Mouse (Mus musculus) heart, embryonic 13.5 days (tissue): ENCODE measurements at regions not wholly inside any gene's neighbourhood (a gene's known extent, or its start where the extent isn't known, plus 50 kb on each side); places are given as distances from the start of the nearest gene placed in this dataset.

ENCODE experiments used
- ATAC-seq: fragments of 200-750 bp; cut with Nextera tagmentation; 2 replicates; pipeline ENCODE4 v1.8.0; 2017; ENCODE audit warnings: moderate TSS enrichment; ENCODE audit not compliant: insufficient number of reproducible peaks, low FRiP score, low TSS enrichment; ENCODE audit errors: extremely low read depth
- H3K27ac ChIP-seq: fragments of 300-500 bp; sonication (generic); replicated peaks from 2 replicates; pipeline ENCODE4 v1.5.1; 2015; ENCODE audit warnings: moderate library complexity, mild to moderate bottlenecking, inconsistent platforms
- H3K27me3 ChIP-seq: fragments of 300-500 bp; sonication (generic); replicated peaks from 2 replicates; pipeline ENCODE4 v1.6.1; 2015; ENCODE audit warnings: mild to moderate bottlenecking, inconsistent platforms
- H3K36me3 ChIP-seq: fragments of 300-500 bp; sonication (generic); 2 replicates; pipeline ENCODE4 v1.6.1; 2015; ENCODE audit warnings: mild to moderate bottlenecking, inconsistent platforms
- H3K4me1 ChIP-seq: fragments of 300-500 bp; sonication (generic); 2 replicates; pipeline ENCODE4 v1.6.1; 2015; ENCODE audit warnings: inconsistent platforms
- H3K4me2 ChIP-seq: fragments of 300-500 bp; sonication (generic); 2 replicates; pipeline ENCODE4 v1.6.1; 2015; ENCODE audit warnings: inconsistent platforms, mild to moderate bottlenecking, moderate library complexity
- H3K4me3 ChIP-seq: fragments of 300-500 bp; sonication (generic); 2 replicates; pipeline ENCODE4 v1.5.1; 2015; ENCODE audit warnings: moderate library complexity, mild to moderate bottlenecking, inconsistent platforms
- H3K9ac ChIP-seq: fragments of 300-500 bp; sonication (generic); 2 replicates; pipeline ENCODE4 v1.6.1; 2015; ENCODE audit warnings: inconsistent platforms, mild to moderate bottlenecking, moderate library complexity
- H3K9me3 ChIP-seq: fragments of 300-500 bp; sonication (generic); 2 replicates; pipeline ENCODE4 v1.6.1; 2016; ENCODE audit warnings: inconsistent platforms
- WGBS: fragments of 180-500 bp; shearing (Covaris S2); methylation state at CpG from one replicate; pipeline ENCODE4 v1.1.7; 2015; ENCODE audit warnings: mixed read lengths; 5-methylcytosine and 5-hydroxymethylcytosine counted together

GRCm38 (mm10) chr13:115575052-115575891 lies 473.5 kb upstream of the Itga1 start:
- H3K27ac ChIP-seq: no peak overlapping the region
- H3K36me3 ChIP-seq: no peaks in the 10 kb centered on the region
- H3K4me3 ChIP-seq: no peak overlapping the region
- H3K9me3 ChIP-seq: no peaks in the 10 kb centered on the region
- no peak overlapping the region for H3K9ac ChIP-seq
- ATAC-seq: no peak
- WGBS: 76% methylated on average over 6 of the region's 6 CpGs
- no peak overlapping the region for H3K4me2 ChIP-seq
- no peaks in the 10 kb centered on the region for H3K4me1 ChIP-seq
- H3K27me3 ChIP-seq: no peaks in the 10 kb centered on the region

DNA sequence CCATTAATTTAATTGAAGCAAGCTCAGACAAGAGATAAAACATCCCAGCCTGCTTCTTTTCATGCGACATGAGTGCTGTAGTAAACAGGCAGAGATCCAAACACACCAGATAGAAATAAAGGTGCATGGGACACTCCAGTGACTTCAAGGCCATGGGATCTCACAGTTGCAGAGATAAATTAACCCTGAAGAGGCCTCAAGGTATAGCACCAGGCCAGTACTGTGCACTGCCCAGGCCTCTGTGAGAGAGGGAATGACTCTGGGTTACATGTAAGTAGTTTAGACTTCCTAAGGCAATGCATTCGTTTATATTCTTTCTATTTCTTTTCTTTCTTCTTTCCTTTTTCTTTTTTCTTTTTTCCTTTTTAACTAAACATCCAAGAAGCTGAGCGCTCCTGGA lies 439.4 kb upstream of the Itga1 start:
- no peak overlapping the region for H3K4me2 ChIP-seq
- 71% methylated on average over 3 of the region's 3 CpGs for WGBS
- no peak for ATAC-seq

GRCm38 (mm10) chr13:115535900-115536299 lies 434.1 kb upstream of the Itga1 start:
- no peak overlapping the region for H3K4me3 ChIP-seq
- no peaks in the 10 kb centered on the region for H3K27me3 ChIP-seq
- no peaks in the 10 kb centered on the region for H3K9me3 ChIP-seq
- no peak overlapping the region for H3K9ac ChIP-seq
- no peak for ATAC-seq
- no peaks in the 10 kb centered on the region for H3K4me1 ChIP-seq
- no peak overlapping the region for H3K27ac ChIP-seq
- H3K36me3 ChIP-seq: no peaks in the 10 kb centered on the region
- 56% methylated on average over 3 of the region's 3 CpGs for WGBS
- H3K4me2 ChIP-seq: no peak overlapping the region

More for the DNA sequence above, 439.4 kb upstream of the Itga1 start:
- no peak overlapping the region for H3K9ac ChIP-seq
- H3K4me3 ChIP-seq: no peak overlapping the region
- no peaks in the 10 kb centered on the region for H3K36me3 ChIP-seq
- no peaks in the 10 kb centered on the region for H3K4me1 ChIP-seq
- no peaks in the 10 kb centered on the region for H3K9me3 ChIP-seq
- no peak overlapping the region for H3K27ac ChIP-seq
- H3K27me3 ChIP-seq: no peaks in the 10 kb centered on the region

DNA sequence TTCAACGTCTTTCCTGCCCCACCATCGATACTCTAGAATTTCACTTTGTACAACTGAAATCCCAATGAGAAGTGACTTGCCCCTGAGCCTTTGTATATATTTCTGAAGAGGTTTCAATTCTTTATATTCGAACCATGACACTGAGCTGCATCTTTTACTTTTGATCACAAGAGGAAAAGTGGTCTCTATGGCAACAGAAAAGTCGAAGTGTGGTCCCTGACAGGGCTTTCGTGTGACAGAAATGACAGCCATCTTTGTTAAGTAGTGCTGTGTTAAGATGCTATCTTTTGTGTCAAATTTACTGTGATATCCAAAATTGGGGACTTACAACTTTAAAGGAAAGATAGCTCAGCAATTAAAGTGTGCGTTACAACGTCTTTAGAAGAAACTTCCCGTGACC lies 412.1 kb upstream of the Itga1 start:
- H3K27me3 ChIP-seq: no peaks in the 10 kb centered on the region
- H3K36me3 ChIP-seq: no peaks in the 10 kb centered on the region
- no peaks in the 10 kb centered on the region for H3K4me1 ChIP-seq
- no peaks in the 10 kb centered on the region for H3K9me3 ChIP-seq
- 74% methylated on average over 8 of the region's 8 CpGs for WGBS
- no peak for ATAC-seq
- no peak overlapping the region for H3K4me3 ChIP-seq
- no peak overlapping the region for H3K27ac ChIP-seq
- H3K9ac ChIP-seq: no peak overlapping the region
- no peak overlapping the region for H3K4me2 ChIP-seq

DNA sequence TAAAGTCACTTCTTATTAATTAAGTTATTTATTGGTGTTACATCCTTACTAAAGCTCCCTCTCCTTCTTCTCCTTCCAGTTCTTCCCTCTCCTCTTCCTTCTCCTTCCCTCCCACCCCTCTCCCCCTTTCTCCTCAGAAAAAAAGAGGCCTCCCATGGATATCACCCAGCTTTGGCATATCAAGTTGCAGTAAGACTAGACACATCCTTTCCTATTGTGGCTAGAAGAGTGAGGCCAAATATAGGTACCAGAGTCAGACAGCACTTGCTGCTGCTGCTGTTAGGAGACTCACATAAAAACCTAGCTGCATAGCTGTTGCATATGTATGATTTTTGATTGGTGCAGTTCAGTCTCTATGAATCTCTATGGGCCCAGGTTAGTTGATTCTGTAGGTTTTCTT lies 410.4 kb upstream of the Itga1 start:
- Histone ChIP-seq H3K36me3 (no peaks in the 10 kb centered on the region), H3K4me2 (no peak overlapping the region), H3K27me3 (no peaks in the 10 kb centered on the region), H3K9ac (no peak overlapping the region), H3K27ac (no peak overlapping the region), H3K4me1 (no peaks in the 10 kb centered on the region), H3K4me3 (no peak overlapping the region), H3K9me3 (no peaks in the 10 kb centered on the region)
- no peak for ATAC-seq

DNA sequence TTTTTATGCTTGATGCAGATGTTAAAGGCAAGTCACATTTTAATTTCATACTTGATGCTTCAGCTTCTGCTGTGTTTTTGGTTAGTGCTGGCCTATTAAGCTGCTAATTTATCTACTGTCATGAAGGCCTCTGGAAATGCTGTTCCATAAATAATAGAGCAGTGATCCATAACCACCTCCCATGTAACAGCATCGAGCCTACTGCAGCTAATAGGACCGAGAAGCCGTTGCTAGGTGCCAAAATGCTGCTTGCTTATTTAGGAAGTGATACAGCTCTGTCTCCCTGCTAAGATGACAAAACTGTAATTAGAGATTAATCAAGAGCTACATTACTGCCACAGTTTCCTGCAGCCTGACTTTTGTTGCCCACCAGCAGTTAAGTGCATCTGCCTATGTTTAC lies 406.9 kb upstream of the Itga1 start:
- no peak overlapping the region for H3K4me3 ChIP-seq
- H3K9ac ChIP-seq: no peak overlapping the region
- H3K4me2 ChIP-seq: no peak overlapping the region
- WGBS: 77% methylated on average over 3 of the region's 3 CpGs
- H3K27ac ChIP-seq: no peak overlapping the region
- no peaks in the 10 kb centered on the region for H3K4me1 ChIP-seq
- H3K27me3 ChIP-seq: no peaks in the 10 kb centered on the region
- H3K9me3 ChIP-seq: no peaks in the 10 kb centered on the region; the same call in 1 of the 2 replicates
- ATAC-seq: no peak
- H3K36me3 ChIP-seq: no peaks in the 10 kb centered on the region

- H3K27ac ChIP-seq: no peak overlapping the region
- H3K36me3 ChIP-seq: no peaks in the 10 kb centered on the region
- no peak overlapping the region for H3K4me3 ChIP-seq
- H3K9ac ChIP-seq: no peak overlapping the region
- no peaks in the 10 kb centered on the region for H3K4me1 ChIP-seq
- ATAC-seq: no peak
- H3K4me2 ChIP-seq: no peak overlapping the region
- WGBS: 67% methylated on average over 4 of the region's 4 CpGs
- H3K27me3 ChIP-seq: no peaks in the 10 kb centered on the region
- no peaks in the 10 kb centered on the region for H3K9me3 ChIP-seq
Observed at GRCm38 (mm10) chr13:115494399-115494798, 392.6 kb upstream of the Itga1 start.

GRCm38 (mm10) chr13:115475861-115476260 lies 374.1 kb upstream of the Itga1 start:
- peaks cover 4% of the 10 kb centered on the region; the same call in 1 of the 2 replicates for H3K4me1 ChIP-seq
- no peak overlapping the region for H3K4me2 ChIP-seq
- H3K9ac ChIP-seq: no peak overlapping the region
- H3K27me3 ChIP-seq: no peaks in the 10 kb centered on the region
- ATAC-seq: no peak
- H3K4me3 ChIP-seq: no peak overlapping the region
- H3K36me3 ChIP-seq: no peaks in the 10 kb centered on the region
- WGBS: 40% methylated on average over 2 of the region's 2 CpGs
- H3K27ac ChIP-seq: no peak overlapping the region
- no peaks in the 10 kb centered on the region for H3K9me3 ChIP-seq

DNA sequence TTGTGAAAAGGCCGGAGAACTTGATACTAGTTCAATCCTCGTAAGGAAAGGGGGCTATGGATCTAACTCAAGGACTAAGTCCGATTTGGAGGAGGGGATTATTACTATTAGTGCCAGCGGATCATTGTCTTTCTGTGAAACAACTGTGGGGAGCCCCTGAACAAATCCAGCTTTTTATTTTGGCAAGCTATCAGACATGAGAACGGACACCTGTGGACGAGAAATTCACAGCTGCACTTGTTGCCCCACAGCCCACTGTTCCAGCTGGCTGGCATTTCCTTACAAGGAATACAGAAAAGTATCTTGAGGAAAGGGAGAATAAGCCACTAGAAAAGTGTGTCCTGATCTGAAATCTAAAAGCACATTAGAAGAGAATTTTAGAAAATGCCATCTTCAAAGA lies 363.9 kb upstream of the Itga1 start:
- no peak overlapping the region for H3K4me3 ChIP-seq
- H3K36me3 ChIP-seq: no peaks in the 10 kb centered on the region
- H3K27ac ChIP-seq: no peak overlapping the region
- 71% methylated on average over 6 of the region's 6 CpGs for WGBS
- H3K4me1 ChIP-seq: no peaks in the 10 kb centered on the region
- ATAC-seq: no peak
- no peak overlapping the region for H3K9ac ChIP-seq
- no peaks in the 10 kb centered on the region for H3K27me3 ChIP-seq
- no peaks in the 10 kb centered on the region for H3K9me3 ChIP-seq
- H3K4me2 ChIP-seq: no peak overlapping the region

DNA sequence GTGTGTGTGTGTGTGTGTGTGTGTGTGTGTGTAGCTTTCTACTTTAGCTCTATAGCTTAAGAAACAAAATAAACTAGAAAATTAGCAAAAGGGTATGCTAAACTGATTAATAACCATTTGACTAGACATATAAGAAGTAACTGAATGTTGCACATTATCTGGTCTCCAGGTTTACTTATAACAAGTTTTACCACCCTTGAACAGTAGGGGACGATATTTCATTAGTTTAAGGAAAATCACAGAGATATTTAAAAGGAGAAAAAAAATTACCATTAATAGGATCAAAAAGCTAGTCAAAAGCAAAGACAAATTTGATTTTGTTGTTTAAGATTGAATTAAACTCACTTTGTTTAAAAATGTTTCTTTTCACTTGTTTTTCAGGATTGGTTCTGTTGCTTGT lies 349.5 kb upstream of the Itga1 start:
- Histone ChIP-seq H3K36me3 (no peaks in the 10 kb centered on the region), H3K27ac (no peak overlapping the region), H3K9ac (no peak overlapping the region), H3K4me2 (no peak overlapping the region), H3K27me3 (no peaks in the 10 kb centered on the region), H3K4me3 (no peak overlapping the region), H3K4me1 (no peaks in the 10 kb centered on the region), H3K9me3 (no peaks in the 10 kb centered on the region)
- no peak for ATAC-seq
- WGBS: 8% methylated on average over 1 of the region's 1 CpGs

- Histone ChIP-seq H3K36me3 (no peaks in the 10 kb centered on the region), H3K27ac (no peak overlapping the region), H3K4me2 (no peak overlapping the region), H3K4me1 (no peaks in the 10 kb centered on the region), H3K4me3 (no peak overlapping the region), H3K27me3 (no peaks in the 10 kb centered on the region), H3K9ac (no peak overlapping the region), H3K9me3 (no peaks in the 10 kb centered on the region)
- ATAC-seq: no peak
- 68% methylated on average over 12 of the region's 12 CpGs for whole genome bisulfite sequencing
Observed at GRCm38 (mm10) chr13:115427091-115428033, 325.6 kb upstream of the Itga1 start.
